ENCODE assay signal across 11 mouse cellular contexts in the genomic region with DNA sequence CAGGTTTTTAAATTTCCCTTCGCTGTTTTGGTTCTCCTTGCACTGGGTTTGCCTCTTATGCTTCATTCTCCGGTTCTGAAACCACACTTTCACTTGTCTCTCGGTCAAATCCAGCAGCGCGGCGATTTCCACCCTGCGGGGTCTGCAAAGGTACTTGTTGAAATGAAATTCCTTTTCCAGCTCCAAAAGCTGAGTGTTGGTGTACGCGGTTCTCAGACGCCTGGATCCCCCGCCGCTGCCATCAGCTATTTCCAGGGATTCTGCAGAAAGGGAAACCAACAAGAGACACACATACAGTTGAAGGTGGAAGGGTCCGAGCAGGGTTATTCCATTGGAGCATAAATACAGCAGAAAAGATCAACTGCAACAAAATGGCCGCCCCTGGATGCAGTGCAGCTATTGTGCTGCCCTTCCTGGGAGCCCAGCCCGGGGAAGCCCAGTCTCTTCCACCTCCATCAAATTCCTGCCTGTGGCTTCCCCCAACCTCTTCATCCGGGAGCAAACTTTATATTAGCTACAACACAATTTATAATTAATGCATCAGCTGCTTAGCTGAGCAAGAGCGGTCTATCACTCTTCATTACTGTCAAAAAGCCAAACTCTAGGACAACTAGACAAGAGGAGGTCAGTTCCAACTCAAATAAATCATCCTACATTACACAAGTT. TPM values are rescaled to one million over a fixed set of nuclear protein-coding genes. Genes with fewer than 3 reads are reported as not detected.
A peak's percentile ranks its signal among the peaks of the same experiment; 100 is the strongest.
DNase-seq lines count a peak whose midpoint lies in the region; ATAC-seq and TF ChIP-seq lines count a peak whose summit lies in the region.
"Had no signal": no experiment of that assay in that cellular context is flagged by ENCODE, and none has a peak within 500 bp of the region (broad histone marks: within the 10 kb centered on the region; RNA-seq: fewer than 3 reads in every experiment).

No protein-coding gene starts in this region.

- DNase-seq in heart, postnatal 25 days (ENCODE audit: low spot score) = no peak
- peak; percentile 41 for DNase-seq in brain, embryonic 14.5 days (ENCODE audit: low read depth)
- DNase-seq in cerebellum, postnatal 4 days (ENCODE audit: low spot score in 2 of 2) = no peak
- DNase-seq in gastrocnemius, postnatal 4 days (ENCODE audit: low spot score in 2 of 2) = no peak
- DNase-seq in thymus, postnatal 36 days = no peak
- DNase-seq: layer of hippocampus, adult 9-11 months; right cerebral cortex, postnatal 4 days had no signal

- no peaks in the 10 kb centered on the region for H3K9me3 ChIP-seq in heart, embryonic 11.5 days (replicated peaks; ENCODE audit: control insufficient read depth, low read length)
- H3K9me3 ChIP-seq in hindbrain, embryonic 13.5 days = no peaks in the 10 kb centered on the region
- no peaks in the 10 kb centered on the region for H3K9me3 ChIP-seq in liver, embryonic 15.5 days (replicated peaks)

- peak overlapping the region; percentile 43 for H3K4me2 ChIP-seq in heart, embryonic 11.5 days
- H3K4me2 ChIP-seq in hindbrain, embryonic 13.5 days = peak overlapping the region; percentile 88
- peak overlapping the region; percentile 20; the same call in 1 of the 2 replicates for H3K4me2 ChIP-seq in liver, embryonic 15.5 days

- intact Hi-C loops in heart, postnatal 25 days (cut with DNase I) = loop anchor here (5.0 kb wide), 2 partner anchors 34 to 981 kb away; no protein-coding TSS in a partner anchor

- no peaks in the 10 kb centered on the region for H3K36me3 ChIP-seq in heart, embryonic 11.5 days (ENCODE audit: control insufficient read depth, insufficient read depth, low read length)
- H3K36me3 ChIP-seq in hindbrain, embryonic 13.5 days = no peaks in the 10 kb centered on the region
- no peaks in the 10 kb centered on the region for H3K36me3 ChIP-seq in liver, embryonic 15.5 days (replicated peaks)

- peaks cover 94% of the 10 kb centered on the region for H3K27me3 ChIP-seq in heart, embryonic 11.5 days (ENCODE audit: control insufficient read depth, insufficient read depth, low read length)
- peaks cover 22% of the 10 kb centered on the region; the same call in 1 of the 2 replicates for H3K27me3 ChIP-seq in hindbrain, embryonic 13.5 days
- H3K27me3 ChIP-seq in liver, embryonic 15.5 days = peaks cover 98% of the 10 kb centered on the region

- no peak for ATAC-seq in heart, embryonic 11.5 days (replicated peaks; ENCODE audit: insufficient number of reproducible peaks, low FRiP score, low TSS enrichment)
- ATAC-seq in hindbrain, embryonic 13.5 days (ENCODE audit: low FRiP score) = no peak
- ATAC-seq in liver, embryonic 15.5 days (ENCODE audit: insufficient read depth) = no peak

- peaks cover 5% of the 10 kb centered on the region; the same call in 1 of the 2 replicates for H3K4me1 ChIP-seq in heart, embryonic 11.5 days (ENCODE audit: control insufficient read depth, insufficient read depth, low read length)
- peaks cover 26% of the 10 kb centered on the region for H3K4me1 ChIP-seq in hindbrain, embryonic 13.5 days (replicated peaks)
- H3K4me1 ChIP-seq in liver, embryonic 15.5 days (replicated peaks) = peaks cover under 1% of the 10 kb centered on the region; the same call in 1 of the 2 replicates

- no peak for TF ChIP-seq POLR2A in brain, embryonic 14.5 days (IDR thresholded peaks at IDR 0.05; ENCODE audit: borderline replicate concordance, extremely low read depth, insufficient read depth, insufficient read length, poor library complexity, severe bottlenecking)

- WGBS in heart, embryonic 11.5 days (ENCODE audit: insufficient replicate concordance) = 6% methylated on average over 17 of the region's 17 CpGs
- under 1% methylated on average over 17 of the region's 17 CpGs for whole genome bisulfite sequencing in hindbrain, embryonic 13.5 days
- 10% methylated on average over 17 of the region's 17 CpGs for WGBS in liver, embryonic 15.5 days (ENCODE audit: insufficient replicate concordance)

- TF ChIP-seq CTCF in brain, embryonic 14.5 days (IDR thresholded peaks at IDR 0.05; ENCODE audit: borderline replicate concordance, extremely low read depth, insufficient read depth, insufficient read length) = no peak

- peak overlapping the region; percentile 32 for H3K4me3 ChIP-seq in heart, embryonic 11.5 days (ENCODE audit: low read depth, low read length)
- peak overlapping the region; percentile 70 for H3K4me3 ChIP-seq in hindbrain, embryonic 13.5 days
- H3K4me3 ChIP-seq in liver, embryonic 15.5 days (replicated peaks) = 0 out of 2 replicates have a peak overlapping the region, but pooled peaks have one; percentile 6

- H3K9ac ChIP-seq in heart, embryonic 11.5 days (ENCODE audit: low read depth, low read length) = peak overlapping the region; percentile 58
- H3K9ac ChIP-seq in hindbrain, embryonic 13.5 days = peak overlapping the region; percentile 100
- H3K9ac ChIP-seq in liver, embryonic 15.5 days = no peak overlapping the region

- peak overlapping the region; percentile 29; the same call in 1 of the 2 replicates for H3K27ac ChIP-seq in heart, embryonic 11.5 days (ENCODE audit: low read depth, low read length)
- H3K27ac ChIP-seq in hindbrain, embryonic 13.5 days = peak overlapping the region; percentile 100
- H3K27ac ChIP-seq in liver, embryonic 15.5 days (replicated peaks) = no peak overlapping the region

RNA-seq across cellular contexts. Expression of gene Hoxa2, which starts 1.1 kb away (rescaled TPM):
- 3.5 and 3.6 TPM in 2 replicates for polyA plus RNA-seq in heart, embryonic 11.5 days (2014; fragmentation: Nextera tagmentation; extraction: Ambion mirVana)
- total RNA-seq in heart, postnatal 25 days (2021) = under 1 TPM; 0.31 to 0.34 TPM
- 3.2 and 14.2 TPM in 2 replicates for polyA plus RNA-seq in brain, embryonic 14.5 days (2012; rRNA removed)
- polyA plus RNA-seq in hindbrain, embryonic 13.5 days (2015; fragmentation: Nextera tagmentation; extraction: Ambion mirVana) = 39.1 and 40.2 TPM in 2 replicates
- polyA plus RNA-seq in liver, embryonic 15.5 days (2015; fragmentation: Nextera tagmentation; extraction: Ambion mirVana) = 0.29 and 0.37 TPM in 2 replicates
- total RNA-seq in gastrocnemius, postnatal 4 days (2021) = 1 to 10 TPM; 1.1 to 1.5 TPM
- total RNA-seq: common myeloid progenitor, adult 5-6 weeks had no signal

RNA-seq across cellular contexts. Expression of gene Hoxa1, which starts 5.4 kb away (rescaled TPM):
- polyA plus RNA-seq in heart, embryonic 11.5 days (2014; fragmentation: Nextera tagmentation; extraction: Ambion mirVana) = 1.2 TPM in 2 replicates
- total RNA-seq in heart, postnatal 25 days (2021) = under 1 TPM in 1 of 2 experiments, not detected in 1; 0.16 TPM
- polyA plus RNA-seq in brain, embryonic 14.5 days (2012; rRNA removed) = 0.39 and 1.2 TPM in 2 replicates
- polyA plus RNA-seq in hindbrain, embryonic 13.5 days (2015; fragmentation: Nextera tagmentation; extraction: Ambion mirVana) = 1.5 and 2.0 TPM in 2 replicates
- polyA plus RNA-seq in liver, embryonic 15.5 days (2015; fragmentation: Nextera tagmentation; extraction: Ambion mirVana) = 0.31 and 0.58 TPM in 2 replicates
- under 1 TPM; 0.34 to 0.54 TPM for total RNA-seq in gastrocnemius, postnatal 4 days (2021)
- total RNA-seq: common myeloid progenitor, adult 5-6 weeks had no signal

RNA-seq across cellular contexts. Expression of gene 5730596B20Rik, which starts 13.8 kb away (rescaled TPM):
- 0.45 and 0.57 TPM in 2 replicates for polyA plus RNA-seq in heart, embryonic 11.5 days (2014; fragmentation: Nextera tagmentation; extraction: Ambion mirVana)
- not detected for total RNA-seq in heart, postnatal 25 days (2021)
- polyA plus RNA-seq in brain, embryonic 14.5 days (2012; rRNA removed) = 0.10 and 0.67 TPM in 2 replicates
- polyA plus RNA-seq in hindbrain, embryonic 13.5 days (2015; fragmentation: Nextera tagmentation; extraction: Ambion mirVana) = 7.6 and 8.3 TPM in 2 replicates
- 0.05 TPM in 2 replicates for polyA plus RNA-seq in liver, embryonic 15.5 days (2015; fragmentation: Nextera tagmentation; extraction: Ambion mirVana)
- total RNA-seq in gastrocnemius, postnatal 4 days (2021) = under 1 TPM; 0.34 to 0.54 TPM
- total RNA-seq: common myeloid progenitor, adult 5-6 weeks had no signal

RNA-seq across cellular contexts. Expression of gene Hoxa4, which starts 28.1 kb away (rescaled TPM):
- polyA plus RNA-seq in heart, embryonic 11.5 days (2014; fragmentation: Nextera tagmentation; extraction: Ambion mirVana) = 0.68 and 1.4 TPM in 2 replicates
- under 1 TPM; 0.22 to 0.36 TPM for total RNA-seq in heart, postnatal 25 days (2021)
- 1.9 and 16.4 TPM in 2 replicates for polyA plus RNA-seq in brain, embryonic 14.5 days (2012; rRNA removed)
- 14.5 and 14.8 TPM in 2 replicates for polyA plus RNA-seq in hindbrain, embryonic 13.5 days (2015; fragmentation: Nextera tagmentation; extraction: Ambion mirVana)
- 0.07 and 0.21 TPM in 2 replicates for polyA plus RNA-seq in liver, embryonic 15.5 days (2015; fragmentation: Nextera tagmentation; extraction: Ambion mirVana)
- 10 to 100 TPM in 1 of 2 experiments, 1 to 10 TPM in 1; 9.2 to 11.8 TPM for total RNA-seq in gastrocnemius, postnatal 4 days (2021)

RNA-seq across cellular contexts. Expression of gene Hoxa5, which starts 40.9 kb away (rescaled TPM):
- 2.4 and 2.6 TPM in 2 replicates for polyA plus RNA-seq in heart, embryonic 11.5 days (2014; fragmentation: Nextera tagmentation; extraction: Ambion mirVana)
- 1 to 10 TPM in 1 of 2 experiments, under 1 TPM in 1; 0.52 to 1.3 TPM for total RNA-seq in heart, postnatal 25 days (2021)
- 5.0 and 47.1 TPM in 2 replicates for polyA plus RNA-seq in brain, embryonic 14.5 days (2012; rRNA removed)
- 116 and 150 TPM in 2 replicates for polyA plus RNA-seq in hindbrain, embryonic 13.5 days (2015; fragmentation: Nextera tagmentation; extraction: Ambion mirVana)
- 0.41 and 0.74 TPM in 2 replicates for polyA plus RNA-seq in liver, embryonic 15.5 days (2015; fragmentation: Nextera tagmentation; extraction: Ambion mirVana)
- 1 to 10 TPM; 4.4 to 5.1 TPM for total RNA-seq in gastrocnemius, postnatal 4 days (2021)

Comparison
In these comparisons a context has a peak if more than half of its experiments do, and no peak if none do; other contexts are left out.
1. H3K4me2 ChIP-seq: peak in every context shown above with its lines; median percentile 88 in hindbrain, embryonic 13.5 days; 43 in heart, embryonic 11.5 days; 20 in liver, embryonic 15.5 days.
2. H3K4me3 ChIP-seq: peak in every context shown above with its lines; median percentile 70 in hindbrain, embryonic 13.5 days; 32 in heart, embryonic 11.5 days; 6 in liver, embryonic 15.5 days.